Mouse (Mus musculus): ENCODE data around the gene Skint7. TPM values are rescaled to one million over a fixed set of nuclear protein-coding genes. Genes with fewer than 3 reads are reported as not detected.

The Skint7 gene
- polyA plus RNA-seq (2015; fragmentation: Nextera tagmentation; extraction: Ambion mirVana): 0.08 and 0.15 TPM in 2 replicates

DNA sequence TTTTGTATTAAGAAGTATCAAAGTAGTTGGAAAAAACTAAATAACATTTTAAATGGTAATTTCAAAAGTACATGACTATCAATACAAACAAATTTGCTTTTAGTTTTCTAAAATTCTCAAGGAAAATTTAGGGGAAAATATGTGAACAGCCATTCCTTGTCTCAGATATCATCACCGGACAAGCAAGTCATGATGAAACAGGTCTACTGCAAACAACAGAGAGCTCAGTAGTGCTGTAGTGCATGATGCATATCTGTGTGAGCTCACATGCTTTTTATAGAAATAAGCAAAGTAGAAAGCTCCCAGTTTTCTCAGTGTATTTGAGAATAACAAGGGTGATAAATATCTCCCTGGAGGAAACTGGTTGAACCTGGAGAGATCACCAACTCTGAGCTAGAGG, at the start of gene Skint7:
Gene Skint7 (plus strand): TSS at position 301 of the 400 bp plus-strand sequence.

DNA sequence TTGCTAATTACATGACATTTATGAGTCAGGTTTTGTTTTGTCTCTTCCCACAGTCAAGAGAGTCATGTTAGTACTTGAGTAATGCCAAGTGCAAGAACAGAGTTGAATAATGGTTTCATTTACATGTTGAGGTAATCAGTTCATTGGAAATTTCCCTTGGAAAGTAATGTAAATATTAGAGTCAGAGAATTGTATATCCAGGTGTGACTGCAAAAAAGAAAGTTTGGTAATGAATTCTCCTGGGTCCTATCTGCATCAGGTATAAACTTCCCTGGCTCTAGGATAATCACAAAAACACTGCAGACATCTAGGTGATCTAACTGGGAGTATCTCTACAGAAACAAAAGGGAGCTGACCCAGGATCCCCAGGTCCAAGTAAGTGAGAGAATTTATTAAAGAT, 33.2 kb downstream of the Skint7 start, which contains the start of gene Skint1:
Gene Skint1 (plus strand): TSS at position 301 of the 400 bp plus-strand sequence.

Other genes starting within 250 kb of the Skint7 start
- gene Slc5a9, start 70.0 kb upstream of the Skint7 start, polyA plus RNA-seq (2015; fragmentation: Nextera tagmentation; extraction: Ambion mirVana): 0.83 and 1.2 TPM in 2 replicates
- gene Skint8, start 53.5 kb upstream of the Skint7 start, polyA plus RNA-seq (2015; fragmentation: Nextera tagmentation; extraction: Ambion mirVana): 0.11 TPM in 1 of 2 replicates, not detected in the other
- gene Skint1, start 33.3 kb downstream of the Skint7 start, polyA plus RNA-seq (2015; fragmentation: Nextera tagmentation; extraction: Ambion mirVana): not detected in 2 replicates
- 0.06 TPM in 1 of 2 replicates, not detected in the other for gene Skint4, start 99.1 kb downstream of the Skint7 start, polyA plus RNA-seq (2015; fragmentation: Nextera tagmentation; extraction: Ambion mirVana)